Mouse (Mus musculus) embryo, embryonic 10 days (tissue): Measurements from ENCODE around the gene Vmn1r224.

Source experiments
- DNase-seq: peaks from one replicate; pipeline ENCODE4 v3.0.0-alpha.2; 2015; ENCODE audit warnings: low spot score

The Vmn1r224 gene

DNA sequence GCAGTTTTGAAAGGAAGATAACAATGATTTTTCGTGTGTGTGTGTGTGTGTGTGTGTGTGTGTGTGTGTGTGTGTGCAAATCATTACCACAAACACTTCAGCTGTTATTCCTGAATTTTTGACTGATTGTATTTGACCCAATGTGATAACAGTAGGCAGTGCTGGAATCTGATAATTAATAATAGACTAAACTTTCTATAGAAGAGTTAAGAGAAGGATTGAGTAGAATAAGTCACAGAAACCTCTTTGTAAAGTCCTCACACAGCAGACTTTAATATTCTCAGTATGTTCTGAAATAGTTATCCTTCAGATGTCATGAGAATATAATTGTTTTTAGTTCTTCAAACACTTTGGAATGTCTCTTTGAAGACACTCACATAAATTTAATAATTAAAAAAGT lies at the start of gene Vmn1r224:
Vmn1r224 (plus strand) TSS at position 301 of the 400 bp plus-strand sequence.
- no peak for DNase-seq

DNA sequence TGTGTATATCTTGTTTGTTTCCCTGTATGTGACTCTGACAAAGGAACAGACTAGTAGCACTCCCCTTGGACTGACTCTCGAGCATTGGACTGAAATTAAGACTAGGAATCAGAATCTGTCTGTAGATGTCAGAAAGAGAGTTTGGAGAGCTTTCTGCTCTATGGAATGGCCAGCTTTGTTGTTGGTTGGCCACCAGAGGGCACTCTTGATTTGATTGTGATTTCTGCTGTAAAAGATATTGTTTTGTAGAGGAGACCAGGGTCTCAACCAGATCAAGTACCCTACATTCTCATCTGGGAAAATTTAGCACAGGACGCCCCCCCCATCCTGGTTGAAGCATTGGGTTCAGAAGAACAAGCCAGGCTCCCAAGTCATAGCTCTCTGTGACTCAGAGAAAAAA lies 14.8 kb upstream of the Vmn1r224 start:
- no peak for DNase-seq

DNA sequence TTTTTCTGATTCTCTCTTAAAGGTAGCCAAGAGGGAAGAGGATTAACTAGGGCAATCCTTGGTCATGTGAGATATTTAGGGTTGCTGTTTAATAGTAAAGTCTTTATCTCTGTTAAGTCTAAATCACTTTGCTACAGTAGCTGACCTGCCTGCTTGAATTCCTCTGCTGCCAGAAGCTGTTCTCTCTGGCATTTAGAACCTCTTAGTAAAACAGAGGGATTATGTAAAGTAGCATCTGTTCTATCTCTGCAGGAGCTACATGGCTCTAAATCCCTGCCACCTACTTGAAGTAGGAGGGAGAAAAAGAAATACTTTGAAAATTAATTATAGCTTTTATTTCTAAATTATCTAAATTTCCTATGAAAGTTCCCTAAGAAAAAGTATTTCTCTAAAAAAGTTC lies 25.3 kb downstream of the Vmn1r224 start:
- DNase-seq = no peak

DNA sequence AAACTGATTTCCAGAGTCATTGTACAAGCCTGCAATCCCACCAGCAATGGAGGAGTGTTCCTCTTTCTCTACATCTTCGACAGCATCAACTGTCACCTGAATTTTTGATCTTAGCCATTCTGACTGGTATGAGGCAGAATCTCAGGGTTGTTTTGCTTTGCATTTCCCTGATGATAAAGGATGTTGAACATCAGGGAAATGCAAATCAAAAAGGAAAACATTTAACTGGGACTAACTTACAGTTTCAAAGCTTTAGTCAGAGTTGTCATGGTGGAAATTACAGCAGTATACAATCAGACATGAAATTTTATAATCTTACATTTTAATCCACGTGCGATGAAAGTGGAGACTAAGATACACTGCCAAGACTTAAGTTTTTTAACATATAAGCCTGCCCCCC lies 59.4 kb downstream of the Vmn1r224 start:
- no peak for DNase-seq
